Mouse (Mus musculus) intestine, embryonic 14.5 days (tissue): ENCODE measurements around the gene Slc41a3. TPM values are rescaled to one million over a fixed set of nuclear protein-coding genes. Genes with fewer than 3 reads are reported as not detected.
A peak's percentile ranks its signal among the peaks of the same experiment; 100 is the strongest.

ENCODE experiments used
- ATAC-seq: fragments of 200-750 bp; cut with Nextera tagmentation; replicated peaks from 2 replicates; pipeline ENCODE4 v1.8.0; 2017; ENCODE audit warnings: low read depth, moderate number of reproducible peaks, moderate TSS enrichment, moderate library complexity; ENCODE audit not compliant: low FRiP score, low TSS enrichment
- DNase-seq: peaks from one replicate; pipeline ENCODE4 v3.0.0-alpha.2; 2018; ENCODE audit warnings: low spot score
- H3K27ac ChIP-seq: fragments of 300-500 bp; sonication (generic); 2 replicates; pipeline ENCODE4 v1.5.1; 2014; ENCODE audit warnings: low read depth, mild to moderate bottlenecking, control low read depth
- H3K27me3 ChIP-seq: fragments of 300-500 bp; sonication (generic); replicated peaks from 2 replicates; pipeline ENCODE4 v1.6.1; 2014; ENCODE audit warnings: low read length, control low read depth; ENCODE audit not compliant: control insufficient read depth, insufficient read depth
- H3K36me3 ChIP-seq: fragments of 300-500 bp; sonication (generic); 2 replicates; pipeline ENCODE4 v1.6.1; 2014; ENCODE audit warnings: low read length, control low read depth; ENCODE audit not compliant: control insufficient read depth, insufficient read depth
- H3K4me1 ChIP-seq: fragments of 300-500 bp; sonication (generic); replicated peaks from 2 replicates; pipeline ENCODE4 v1.6.1; 2014; ENCODE audit warnings: low read length, control low read depth, mixed read lengths; ENCODE audit not compliant: control insufficient read depth, insufficient read depth
- H3K4me2 ChIP-seq: fragments of 300-500 bp; sonication (generic); 2 replicates; pipeline ENCODE4 v1.6.1; 2014; ENCODE audit warnings: low read length
- H3K4me3 ChIP-seq: fragments of 300-500 bp; sonication (generic); 2 replicates; pipeline ENCODE4 v1.5.1; 2014; ENCODE audit warnings: low read depth, low read length, control low read depth, mixed read lengths
- H3K9ac ChIP-seq: fragments of 300-500 bp; sonication (generic); 2 replicates; pipeline ENCODE4 v1.6.1; 2014; ENCODE audit warnings: mild to moderate bottlenecking, low read length
- H3K9me3 ChIP-seq: fragments of 300-500 bp; sonication (generic); 2 replicates; pipeline ENCODE4 v1.6.1; 2016; ENCODE audit warnings: low read length, control low read depth; ENCODE audit not compliant: control insufficient read depth
- WGBS: fragments of 180-500 bp; shearing (Covaris S2); extraction: QIAGEN DNeasy Blood & Tissue Kit; methylation state at CpG from one replicate; pipeline ENCODE4 v1.1.7; 2014; 5-methylcytosine and 5-hydroxymethylcytosine counted together
- polyA plus RNA-seq: library from polyadenylated mRNA; unstranded; fragments of >200 nt; fragmentation: Nextera tagmentation; extraction: Ambion mirVana; gene quantifications from 2 replicates; pipeline ENCODE4 v1.2.1, GENCODE M21; 2014

Slc41a3 gene
- 5.0 and 5.1 TPM in 2 replicates for polyA plus RNA-seq

DNA sequence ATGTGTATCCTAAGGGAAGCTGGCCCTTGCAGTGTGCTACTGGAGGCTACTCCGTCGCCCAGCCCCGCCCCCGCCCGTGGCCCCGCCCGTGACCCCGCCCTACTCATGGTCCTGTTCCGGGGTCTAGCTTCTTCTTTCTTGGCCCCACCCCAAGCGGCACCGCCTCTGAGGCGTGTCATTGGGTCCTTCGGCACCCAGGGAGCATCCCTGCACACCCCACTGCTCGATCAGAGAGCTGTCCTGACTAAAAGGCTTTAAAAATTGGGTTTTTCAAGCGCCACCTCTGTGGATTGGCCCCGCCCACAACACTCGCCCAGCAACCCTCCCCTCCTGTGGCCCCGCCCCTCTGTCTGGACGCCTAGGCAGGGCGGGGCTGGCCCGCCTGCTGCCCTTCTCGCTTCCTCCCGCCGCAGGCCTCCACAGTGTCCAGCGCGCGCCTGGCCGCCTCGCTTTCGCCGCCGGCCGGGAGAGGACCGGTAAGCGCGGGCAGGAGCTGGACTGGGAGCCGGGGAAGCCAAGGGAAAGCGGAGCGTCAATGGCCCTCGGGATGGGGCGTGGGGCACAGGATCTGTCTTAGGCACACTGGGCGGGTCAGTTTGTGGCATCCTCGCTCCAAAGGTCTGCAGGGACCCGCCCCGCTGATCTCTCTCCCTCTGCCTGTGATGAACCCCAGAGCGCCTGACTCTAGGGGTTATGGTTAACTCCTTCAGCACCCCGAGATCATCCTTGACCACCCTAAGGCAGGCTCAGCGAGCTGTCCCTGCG, at the start of gene Slc41a3:
Gene Slc41a3 (plus strand): TSS at position 193 of the 765 bp plus-strand sequence.
- DNase-seq (peak; percentile 94), ATAC-seq (peak; percentile 93)
- Histone ChIP-seq H3K36me3 (no peaks in the 10 kb centered on the region), H3K9me3 (no peaks in the 10 kb centered on the region), H3K4me1 (peaks cover 9% of the 10 kb centered on the region), H3K4me3 (peak within 1 kb of the TSS; percentile 54), H3K27me3 (no peaks in the 10 kb centered on the region), H3K27ac (peak within 1 kb of the TSS; percentile 40; the same call in 1 of the 2 replicates), H3K4me2 (peak within 1 kb of the TSS; percentile 88), H3K9ac (peak within 1 kb of the TSS; percentile 58)
- WGBS, result under 1% methylated on average over 49 of the region's 49 CpGs

DNA sequence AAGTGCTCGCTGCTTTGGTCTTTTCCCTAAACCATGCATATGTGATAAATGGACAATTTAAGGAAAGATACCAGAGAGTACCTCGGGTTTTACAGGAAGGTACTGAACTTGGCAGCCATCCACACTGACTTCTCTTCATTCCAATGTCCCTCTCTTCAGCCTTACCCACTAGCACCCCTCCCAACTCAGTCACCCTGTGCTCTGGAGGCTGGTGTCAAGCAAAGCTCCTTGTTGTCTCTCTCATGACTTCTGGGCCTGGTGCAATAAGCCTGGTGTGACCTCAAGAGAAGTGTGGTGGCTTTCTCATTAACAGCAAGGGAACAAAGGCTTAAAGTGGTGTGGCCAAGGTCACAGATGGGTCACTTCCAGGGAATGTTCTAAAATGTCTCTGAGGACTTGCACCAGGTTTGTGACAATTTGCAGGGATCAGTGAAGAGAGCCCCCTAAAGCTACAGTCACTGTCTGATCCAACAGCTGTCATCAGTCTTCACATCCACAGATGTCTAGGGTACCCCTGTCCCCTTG, 47.9 kb upstream of the Slc41a3 start:
- Histone ChIP-seq H3K9ac (no peak overlapping the region), H3K27ac (no peak overlapping the region), H3K4me1 (no peaks in the 10 kb centered on the region), H3K36me3 (no peaks in the 10 kb centered on the region), H3K27me3 (no peaks in the 10 kb centered on the region), H3K4me3 (no peak overlapping the region), H3K9me3 (no peaks in the 10 kb centered on the region), H3K4me2 (no peak overlapping the region)
- DNase-seq, result no peak
- 29% methylated on average over 2 of the region's 2 CpGs for WGBS
- no peak for ATAC-seq

DNA sequence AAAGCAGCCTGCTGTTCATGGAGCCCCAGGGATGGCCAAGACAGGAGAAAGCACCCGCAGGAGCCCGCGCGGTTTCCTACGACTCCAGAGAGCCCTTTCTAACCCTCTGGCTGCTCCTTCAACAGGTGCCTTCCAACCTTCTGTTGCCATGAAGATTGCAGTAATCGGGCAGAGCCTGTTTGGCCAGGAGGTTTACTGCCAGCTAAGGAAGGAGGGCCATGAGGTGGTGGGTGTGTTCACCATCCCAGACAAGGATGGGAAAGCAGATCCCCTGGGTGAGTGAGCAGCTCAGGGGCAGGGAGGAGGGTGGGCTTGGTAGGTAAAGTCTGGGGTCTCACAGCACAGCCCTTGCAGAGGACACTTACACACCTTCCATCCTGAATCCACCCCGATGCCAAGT, 47.4 kb upstream of the Slc41a3 start:
- Histone ChIP-seq H3K36me3 (no peaks in the 10 kb centered on the region), H3K4me2 (no peak overlapping the region), H3K9ac (no peak overlapping the region), H3K27me3 (no peaks in the 10 kb centered on the region), H3K27ac (no peak overlapping the region), H3K9me3 (no peaks in the 10 kb centered on the region), H3K4me1 (no peaks in the 10 kb centered on the region), H3K4me3 (no peak overlapping the region)
- WGBS, result 85% methylated on average over 7 of the region's 7 CpGs
- no peak for DNase-seq
- ATAC-seq, result no peak

DNA sequence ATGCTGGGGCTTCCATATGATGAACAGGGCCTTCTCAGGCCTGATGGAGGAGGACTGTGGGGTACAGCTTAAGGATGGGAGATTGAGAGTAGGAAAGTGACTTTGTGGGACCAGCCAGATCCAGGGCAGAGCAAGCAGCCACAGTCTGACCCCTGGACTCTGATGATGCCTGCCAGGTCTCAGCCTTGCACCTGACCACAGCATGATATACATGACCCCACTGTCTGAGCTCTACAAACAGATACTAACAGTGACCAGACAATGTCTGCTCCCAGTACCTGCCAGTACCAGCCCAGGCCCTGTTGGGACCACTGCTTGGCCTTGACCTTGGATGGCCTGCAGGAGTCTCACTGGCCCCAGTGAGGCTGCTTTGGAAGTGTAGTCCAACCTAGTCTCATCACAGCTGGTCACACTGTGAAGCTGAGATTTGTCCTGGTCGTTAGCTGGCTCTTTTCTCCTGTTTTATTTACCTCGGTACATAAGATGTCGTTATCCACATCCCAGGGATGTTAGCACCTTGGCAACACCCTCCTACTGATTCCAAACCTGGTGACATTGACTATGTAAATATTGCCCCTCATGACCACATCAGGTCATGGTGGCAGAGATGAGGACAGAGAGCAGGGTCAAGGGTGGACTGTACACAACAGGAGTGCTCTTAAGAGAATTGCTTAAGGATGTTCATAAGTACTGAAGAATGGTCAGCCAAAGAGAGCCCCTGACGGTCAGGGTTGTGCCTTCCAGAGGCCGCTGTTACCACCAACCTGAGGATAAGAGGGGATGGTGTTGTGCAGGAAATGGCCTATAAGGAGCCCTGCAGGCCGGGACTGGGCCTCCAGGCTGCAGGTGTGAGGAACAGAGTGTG, 46.5 kb upstream of the Slc41a3 start:
- ATAC-seq, result no peak
- no peak overlapping the region for H3K4me3 ChIP-seq
- no peak overlapping the region for H3K4me2 ChIP-seq
- no peaks in the 10 kb centered on the region for H3K4me1 ChIP-seq
- DNase-seq, result no peak
- H3K9ac ChIP-seq, result no peak overlapping the region
- no peaks in the 10 kb centered on the region for H3K9me3 ChIP-seq
- no peaks in the 10 kb centered on the region for H3K27me3 ChIP-seq
- WGBS, result 77% methylated on average over 6 of the region's 6 CpGs
- H3K27ac ChIP-seq, result no peak overlapping the region
- H3K36me3 ChIP-seq, result no peaks in the 10 kb centered on the region

DNA sequence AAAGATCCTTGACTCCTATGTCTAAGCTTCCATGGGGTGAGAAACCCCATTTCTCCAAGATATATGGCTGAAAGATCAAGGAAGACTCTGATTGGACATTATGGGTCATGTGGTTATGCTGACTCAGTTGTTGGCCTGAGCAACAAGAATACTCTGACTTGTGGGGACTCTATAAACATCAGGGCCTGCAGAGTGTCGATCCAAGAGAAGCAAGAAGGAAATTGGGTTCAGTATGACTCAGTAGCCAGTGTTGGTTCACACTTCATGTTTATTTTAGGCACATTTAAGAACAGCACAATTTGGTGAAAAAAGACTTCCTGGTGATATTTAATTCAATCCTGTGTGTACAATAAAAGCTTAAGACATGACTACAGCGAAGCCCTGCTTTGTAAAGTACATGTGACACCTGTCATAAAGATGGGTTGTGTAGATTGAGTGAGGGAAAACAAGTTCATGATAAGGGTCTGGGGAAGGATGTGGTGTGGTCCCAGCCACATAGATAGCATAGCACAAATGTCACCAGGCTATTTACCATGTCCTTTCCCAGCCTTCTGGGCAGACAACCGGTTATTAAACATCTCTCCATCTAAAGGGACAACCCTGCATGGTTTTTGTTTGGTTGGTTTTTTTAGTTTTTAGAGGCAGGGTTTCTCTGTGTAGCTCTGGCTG, 44.0 kb upstream of the Slc41a3 start:
- Histone ChIP-seq H3K4me3 (no peak overlapping the region), H3K27me3 (no peaks in the 10 kb centered on the region), H3K9ac (no peak overlapping the region), H3K4me1 (no peaks in the 10 kb centered on the region), H3K4me2 (no peak overlapping the region), H3K9me3 (no peaks in the 10 kb centered on the region), H3K36me3 (no peaks in the 10 kb centered on the region), H3K27ac (no peak overlapping the region)
- WGBS, result 64% methylated on average over 3 of the region's 3 CpGs
- no peak for ATAC-seq
- DNase-seq, result no peak

DNA sequence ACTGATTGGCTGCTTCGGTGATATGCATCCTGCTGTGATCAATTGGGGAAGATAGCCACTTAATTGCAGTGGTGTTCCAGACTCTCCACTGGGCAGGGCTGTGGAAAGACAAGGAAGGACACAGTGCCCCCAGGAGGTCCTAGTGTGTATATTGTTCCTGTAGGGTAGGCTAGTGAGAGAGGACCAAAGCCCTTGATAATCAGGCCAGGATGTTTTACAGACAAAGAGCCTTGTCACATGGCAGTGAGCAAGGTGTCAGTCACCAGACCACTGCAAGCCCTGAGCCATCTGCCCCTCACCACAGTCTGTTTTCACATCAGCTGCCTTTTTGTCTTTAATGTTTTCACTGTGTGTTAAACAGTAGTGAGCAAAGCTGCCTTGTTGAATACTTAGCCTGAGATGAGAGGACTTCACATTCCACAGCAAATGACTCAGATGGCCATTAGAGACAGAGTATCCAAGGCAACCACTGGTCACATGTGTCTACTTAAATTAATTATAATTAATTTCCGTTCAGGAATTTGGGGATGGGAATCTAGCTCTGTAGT, 43.2 kb upstream of the Slc41a3 start:
- no peak for DNase-seq
- Histone ChIP-seq H3K9ac (no peak overlapping the region), H3K4me3 (no peak overlapping the region), H3K27ac (no peak overlapping the region), H3K4me2 (no peak overlapping the region), H3K27me3 (no peaks in the 10 kb centered on the region), H3K36me3 (no peaks in the 10 kb centered on the region), H3K9me3 (no peaks in the 10 kb centered on the region), H3K4me1 (no peaks in the 10 kb centered on the region)
- ATAC-seq, result peak; percentile 77
- 33% methylated on average over 2 of the region's 2 CpGs for WGBS

DNA sequence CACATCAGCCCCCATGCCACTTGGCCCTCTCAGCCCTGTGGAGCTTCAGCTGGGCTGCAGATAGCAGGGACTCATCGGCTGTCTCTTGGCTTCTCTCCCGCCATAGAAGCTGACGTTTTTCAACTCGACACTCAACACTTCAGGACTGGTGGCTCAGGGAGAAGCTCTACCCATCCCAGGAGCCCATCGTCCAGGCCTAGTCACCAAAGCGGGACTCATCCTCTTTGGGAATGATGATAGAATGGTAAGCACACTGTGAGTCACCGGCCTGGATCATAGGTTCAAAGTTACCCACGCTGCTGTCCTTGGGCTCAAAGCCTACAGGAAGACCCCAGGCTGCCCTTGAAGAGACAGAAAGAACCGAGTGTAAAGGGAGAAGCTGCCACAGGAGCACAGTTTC, 40.3 kb upstream of the Slc41a3 start:
- WGBS, result 84% methylated on average over 9 of the region's 9 CpGs
- DNase-seq (no peak), ATAC-seq (no peak)
- Histone ChIP-seq H3K9ac (no peak overlapping the region), H3K27me3 (no peaks in the 10 kb centered on the region), H3K4me1 (no peaks in the 10 kb centered on the region), H3K27ac (no peak overlapping the region), H3K4me2 (no peak overlapping the region), H3K4me3 (no peak overlapping the region), H3K36me3 (no peaks in the 10 kb centered on the region), H3K9me3 (no peaks in the 10 kb centered on the region)
